Mouse (Mus musculus): ENCODE data around the gene Gm15446. TPM values are rescaled to one million over a fixed set of nuclear protein-coding genes. Genes with fewer than 3 reads are reported as not detected.

The Gm15446 gene
- total RNA-seq (2023): 10 to 100 TPM; 26.1 to 31.2 TPM

GRCm38 (mm10) chr5:109923261-109924071 lies at the start of gene Gm15446:
Gm15446 (plus strand) TSS chr5:109923400.

Other genes with a start within 250 kb of the Gm15446 start
- 1 to 10 TPM; 3.7 to 4.9 TPM for gene 5430403G16Rik, start 232.4 kb upstream of the Gm15446 start, total RNA-seq (2023)
- 10 to 100 TPM; 10.3 to 11.0 TPM for gene 4930522L14Rik, start 171.5 kb upstream of the Gm15446 start, total RNA-seq (2023)
- gene Zfp932, start 73.1 kb downstream of the Gm15446 start, total RNA-seq (2023): 10 to 100 TPM; 41.4 to 43.3 TPM
- 10 to 100 TPM; 13.2 to 13.8 TPM for gene Gm17655, start 149.1 kb downstream of the Gm15446 start, total RNA-seq (2023)
- 1 to 10 TPM in 1 of 2 experiments, under 1 TPM in 1; 0.39 to 1.7 TPM for gene Gm35315, start 171.0 kb downstream of the Gm15446 start, total RNA-seq (2023)
- 1 to 10 TPM in 1 of 2 experiments, under 1 TPM in 1; 0.67 to 1.0 TPM for gene Plcxd1, start 176.6 kb downstream of the Gm15446 start, total RNA-seq (2023)
- gene Gtpbp6, start 184.8 kb downstream of the Gm15446 start, total RNA-seq (2023): 100 to 1,000 TPM; 116 to 142 TPM
- 1 to 10 TPM; 7.4 to 9.2 TPM for gene Zfp605, start 186.7 kb downstream of the Gm15446 start, total RNA-seq (2023)
- 100 to 1,000 TPM in 1 of 2 experiments, 10 to 100 TPM in 1; 91.0 to 103 TPM for gene Chfr, start 212.4 kb downstream of the Gm15446 start, total RNA-seq (2023)